Mouse (Mus musculus) liver, embryonic 16.5 days (tissue): Measurements from ENCODE around the gene Has3. TPM values are rescaled to one million over a fixed set of nuclear protein-coding genes. Genes with fewer than 3 reads are reported as not detected.

Experiments
- ATAC-seq: fragments of 200-750 bp; cut with Nextera tagmentation; 2 replicates; pipeline ENCODE4 v1.8.0; 2017; ENCODE audit warnings: low read depth, mild to moderate bottlenecking, moderate number of reproducible peaks, moderate library complexity
- H3K27ac ChIP-seq: fragments of 300-500 bp; sonication (generic); 2 replicates; pipeline ENCODE4 v1.5.1; 2014; ENCODE audit warnings: mild to moderate bottlenecking, low read length
- H3K27me3 ChIP-seq: fragments of 300-500 bp; sonication (generic); 2 replicates; pipeline ENCODE4 v1.6.1; 2014; ENCODE audit warnings: low read depth, low read length, mixed read lengths; ENCODE audit not compliant: control insufficient read depth, insufficient read depth
- H3K36me3 ChIP-seq: fragments of 300-500 bp; sonication (generic); 2 replicates; pipeline ENCODE4 v1.6.1; 2014; ENCODE audit warnings: mild to moderate bottlenecking; ENCODE audit not compliant: control insufficient read depth, insufficient read depth
- H3K4me1 ChIP-seq: fragments of 300-500 bp; sonication (generic); 2 replicates; pipeline ENCODE4 v1.6.1; 2014; ENCODE audit warnings: low read depth, low read length, mixed read lengths; ENCODE audit not compliant: control insufficient read depth
- H3K4me2 ChIP-seq: fragments of 300-500 bp; sonication (generic); 2 replicates; pipeline ENCODE4 v1.6.1; 2014; ENCODE audit warnings: low read depth, low read length, mixed read lengths
- H3K4me3 ChIP-seq: fragments of 300-500 bp; sonication (generic); 2 replicates; pipeline ENCODE4 v1.5.1; 2014; ENCODE audit warnings: low read depth, mild to moderate bottlenecking, low read length
- H3K9ac ChIP-seq: fragments of 300-500 bp; sonication (generic); 2 replicates; pipeline ENCODE4 v1.6.1; 2014; ENCODE audit warnings: low read depth, low read length
- H3K9me3 ChIP-seq: fragments of 300-500 bp; sonication (generic); replicated peaks from 2 replicates; pipeline ENCODE4 v1.6.1; 2016; ENCODE audit warnings: low read length; ENCODE audit not compliant: control insufficient read depth
- WGBS: fragments of 180-500 bp; shearing (Covaris S2); extraction: QIAGEN DNeasy Blood & Tissue Kit; methylation state at CpG from one replicate; pipeline ENCODE4 v1.1.7; 2014; ENCODE audit not compliant: insufficient replicate concordance; 5-methylcytosine and 5-hydroxymethylcytosine counted together
- polyA plus RNA-seq: library from polyadenylated mRNA; unstranded; fragments of >200 nt; fragmentation: Nextera tagmentation; extraction: Ambion mirVana; gene quantifications from 2 replicates; pipeline ENCODE4 v1.2.1, GENCODE M21; 2015

Has3 gene
- polyA plus RNA-seq, 1 experiment from 2014 or later: 0.02 TPM

DNA sequence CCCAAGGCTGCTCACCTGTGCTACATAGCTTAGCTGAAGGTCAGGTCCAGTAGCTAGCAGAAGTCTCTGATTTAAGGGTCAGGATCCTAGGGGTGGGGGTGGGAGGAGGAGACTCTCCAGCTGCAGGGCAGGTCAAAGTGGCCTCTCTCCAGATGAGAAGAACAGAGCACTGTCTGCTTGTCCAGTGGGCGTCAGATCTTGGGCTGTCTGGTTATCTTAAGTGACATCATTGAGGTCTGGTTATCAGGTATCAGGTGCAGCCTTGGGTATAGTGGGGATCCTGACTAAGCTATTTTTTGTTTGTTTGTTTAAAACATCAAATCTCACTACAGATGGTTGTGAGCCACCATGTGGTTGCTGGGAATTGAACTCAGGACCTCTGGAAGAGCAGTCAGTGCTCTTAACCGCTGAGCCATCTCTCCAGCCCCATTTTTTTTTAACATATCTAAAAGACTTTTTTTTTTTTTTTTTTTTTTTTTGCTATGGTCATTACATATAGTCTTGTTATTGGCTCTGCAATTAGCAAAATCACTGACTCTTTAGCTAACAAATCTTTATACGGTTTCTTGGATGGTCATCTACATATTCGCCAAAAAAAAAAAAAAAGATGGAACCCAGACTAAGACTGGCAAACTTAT lies 63.6 kb downstream of the Has3 start:
- Histone ChIP-seq H3K4me2 (no peak overlapping the region), H3K4me1 (peaks cover 2% of the 10 kb centered on the region), H3K9ac (no peak overlapping the region), H3K27me3 (peaks cover 30% of the 10 kb centered on the region), H3K4me3 (no peak overlapping the region), H3K36me3 (no peaks in the 10 kb centered on the region), H3K9me3 (no peaks in the 10 kb centered on the region), H3K27ac (no peak overlapping the region)
- WGBS: 58% methylated on average over 4 of the region's 4 CpGs
- no peak for ATAC-seq

Other genes with a start within 250 kb of the Has3 start
- gene Tango6, start 187.2 kb upstream of the Has3 start, polyA plus RNA-seq: 3.4 TPM in 2 replicates
- gene Utp4, start 23.4 kb downstream of the Has3 start, polyA plus RNA-seq: 26.1 and 27.7 TPM in 2 replicates
- 1.0 and 1.3 TPM in 2 replicates for gene Sntb2, start 65.5 kb downstream of the Has3 start, polyA plus RNA-seq
- 20.4 and 20.9 TPM in 2 replicates for gene Vps4a, start 161.0 kb downstream of the Has3 start, polyA plus RNA-seq
- 13.5 and 14.7 TPM in 2 replicates for gene Pdf, start 178.4 kb downstream of the Has3 start, polyA plus RNA-seq
- 14.1 and 14.6 TPM in 2 replicates for gene Cog8, start 186.4 kb downstream of the Has3 start, polyA plus RNA-seq
- 25.9 and 34.2 TPM in 2 replicates for gene Nip7, start 186.6 kb downstream of the Has3 start, polyA plus RNA-seq
- 3.9 and 4.2 TPM in 2 replicates for gene Tmed6, start 195.4 kb downstream of the Has3 start, polyA plus RNA-seq
- gene Terf2, start 226.3 kb downstream of the Has3 start, polyA plus RNA-seq: 5.5 and 6.0 TPM in 2 replicates